Mouse (Mus musculus) v-Abl transformed pro-B cells (cell line): ENCODE results near the gene Lpp.

Experiments
- in situ Hi-C, 2 experiments: fragments of 400-800 bp; cut with MboI; formaldehyde crosslinking; loops; one replicate each; pipeline ENCODE4 v1.15.1; 2025; ENCODE audit not compliant: unreplicated experiment in 2 of 2

Lpp gene

GRCm38 (mm10) chr16:24941306-24942160, 548.2 kb downstream of the Lpp start:
- in situ Hi-C loops = no loop called here

GRCm38 (mm10) chr16:24943486-24944261, 550.4 kb downstream of the Lpp start:
- in situ Hi-C loops = no loop called here

GRCm38 (mm10) chr16:24946356-24946755, 553.0 kb downstream of the Lpp start:
- in situ Hi-C loops = no loop called here

GRCm38 (mm10) chr16:24947485-24947884, 554.2 kb downstream of the Lpp start:
- in situ Hi-C loops = no loop called here

GRCm38 (mm10) chr16:24948091-24948690, 554.9 kb downstream of the Lpp start:
- in situ Hi-C loops = no loop called here

- in situ Hi-C loops = no loop called here
Measured at GRCm38 (mm10) chr16:24949265-24949664, 556.0 kb downstream of the Lpp start.

- in situ Hi-C loops = no loop called here
Measured at GRCm38 (mm10) chr16:24950112-24950743, 556.9 kb downstream of the Lpp start.

- in situ Hi-C loops = no loop called here
Measured at GRCm38 (mm10) chr16:24951909-24952308, 558.6 kb downstream of the Lpp start.

- in situ Hi-C loops = no loop called here
Measured at GRCm38 (mm10) chr16:24955054-24955453, 561.7 kb downstream of the Lpp start.

GRCm38 (mm10) chr16:24958661-24959060, 565.4 kb downstream of the Lpp start:
- in situ Hi-C loops = no loop called here

- in situ Hi-C loops = no loop called here
Measured at GRCm38 (mm10) chr16:24960901-24961806, 567.8 kb downstream of the Lpp start.

- in situ Hi-C loops = no loop called here
Measured at GRCm38 (mm10) chr16:24964311-24964710, 571.0 kb downstream of the Lpp start.

GRCm38 (mm10) chr16:24965091-24965490, 571.8 kb downstream of the Lpp start:
- in situ Hi-C loops = no loop called here

- in situ Hi-C loops = no loop called here
Measured at GRCm38 (mm10) chr16:24966460-24966859, 573.2 kb downstream of the Lpp start.

GRCm38 (mm10) chr16:24973009-24973631, 579.8 kb downstream of the Lpp start:
- in situ Hi-C loops = no loop called here

- in situ Hi-C loops = no loop called here
Measured at GRCm38 (mm10) chr16:24977771-24978170, 584.5 kb downstream of the Lpp start.

GRCm38 (mm10) chr16:24978226-24978625, 584.9 kb downstream of the Lpp start:
- in situ Hi-C loops = no loop called here

- in situ Hi-C loops = no loop called here
Measured at GRCm38 (mm10) chr16:24979391-24979790, 586.1 kb downstream of the Lpp start.

GRCm38 (mm10) chr16:24982828-24983227, 589.5 kb downstream of the Lpp start:
- in situ Hi-C loops = no loop called here
